Mouse (Mus musculus) E14TG2a.4 (cell line): ENCODE results near the gene Adam17.

Source experiments
- CTCF ChIP-seq: conservative IDR thresholded peaks from 2 replicates; pipeline ENCODE4 v1.5.1; 2014; ENCODE audit warnings: low read length
- NANOG ChIP-seq: IDR thresholded peaks from 2 replicates; pipeline ENCODE4 v1.6.1; 2014; ENCODE audit warnings: borderline replicate concordance, low read length, mixed read lengths
- POU5F1 ChIP-seq: IDR thresholded peaks from 2 replicates; pipeline ENCODE4 v1.6.1; 2014; ENCODE audit warnings: low read length, borderline replicate concordance

- no peak for TF ChIP-seq CTCF
- TF ChIP-seq POU5F1 = no peak
- no peak for TF ChIP-seq NANOG
Measured at GRCm38 (mm10) chr12:21369087-21369410, 4.4 kb downstream of the Adam17 start.
